Mouse (Mus musculus) limb, embryonic 11.5 days (tissue): ENCODE measurements around the gene Trim27. TPM values are rescaled to one million over a fixed set of nuclear protein-coding genes. Genes with fewer than 3 reads are reported as not detected.

Experiments used
- ATAC-seq: fragments of 200-750 bp; cut with Nextera tagmentation; 2 replicates; pipeline ENCODE4 v1.8.0; 2017; ENCODE audit warnings: low read depth; ENCODE audit not compliant: insufficient number of reproducible peaks, low FRiP score, low TSS enrichment
- DNase-seq: peaks from one replicate; pipeline ENCODE4 v3.0.0-alpha.2; 2015; ENCODE audit warnings: low spot score
- H3K27ac ChIP-seq: fragments of 300-500 bp; sonication (generic); replicated peaks from 2 replicates; pipeline ENCODE4 v1.5.1; 2014; ENCODE audit warnings: low read depth, mild to moderate bottlenecking, low read length
- H3K27me3 ChIP-seq: fragments of 300-500 bp; sonication (generic); 2 replicates; pipeline ENCODE4 v1.6.1; 2014; ENCODE audit warnings: mild to moderate bottlenecking, low read length, mixed read lengths; ENCODE audit not compliant: control insufficient read depth, insufficient read depth
- H3K36me3 ChIP-seq: fragments of 300-500 bp; sonication (generic); 2 replicates; pipeline ENCODE4 v1.6.1; 2014; ENCODE audit warnings: mild to moderate bottlenecking, low read length, moderate library complexity, mixed read lengths; ENCODE audit not compliant: control insufficient read depth, insufficient read depth
- H3K4me1 ChIP-seq: fragments of 300-500 bp; sonication (generic); 2 replicates; pipeline ENCODE4 v1.6.1; 2014; ENCODE audit warnings: low read length, mixed read lengths; ENCODE audit not compliant: control insufficient read depth, insufficient read depth
- H3K4me2 ChIP-seq: fragments of 300-500 bp; sonication (generic); 2 replicates; pipeline ENCODE4 v1.6.1; 2014; ENCODE audit warnings: low read depth, mild to moderate bottlenecking, moderate library complexity; ENCODE audit not compliant: severe bottlenecking
- H3K4me3 ChIP-seq: fragments of 300-500 bp; sonication (generic); 2 replicates; pipeline ENCODE4 v1.5.1; 2014; ENCODE audit warnings: low read depth, low read length
- H3K9ac ChIP-seq: fragments of 300-500 bp; sonication (generic); 2 replicates; pipeline ENCODE4 v1.6.1; 2014; ENCODE audit warnings: mild to moderate bottlenecking, low read length
- H3K9me3 ChIP-seq: fragments of 300-500 bp; sonication (generic); 2 replicates; pipeline ENCODE4 v1.6.1; 2016; ENCODE audit warnings: low read length; ENCODE audit not compliant: control insufficient read depth
- WGBS: fragments of 180-500 bp; shearing (Covaris S2); extraction: QIAGEN DNeasy Blood & Tissue Kit; methylation state at CpG from one replicate; pipeline ENCODE4 v1.1.7; 2014; 5-methylcytosine and 5-hydroxymethylcytosine counted together
- polyA plus RNA-seq: library from polyadenylated mRNA; unstranded; fragments of >200 nt; fragmentation: Nextera tagmentation; extraction: Ambion mirVana; gene quantifications from 2 replicates; pipeline ENCODE4 v1.2.1, GENCODE M21; 2014

The Trim27 gene
- polyA plus RNA-seq, result 183 and 190 TPM in 2 replicates

DNA sequence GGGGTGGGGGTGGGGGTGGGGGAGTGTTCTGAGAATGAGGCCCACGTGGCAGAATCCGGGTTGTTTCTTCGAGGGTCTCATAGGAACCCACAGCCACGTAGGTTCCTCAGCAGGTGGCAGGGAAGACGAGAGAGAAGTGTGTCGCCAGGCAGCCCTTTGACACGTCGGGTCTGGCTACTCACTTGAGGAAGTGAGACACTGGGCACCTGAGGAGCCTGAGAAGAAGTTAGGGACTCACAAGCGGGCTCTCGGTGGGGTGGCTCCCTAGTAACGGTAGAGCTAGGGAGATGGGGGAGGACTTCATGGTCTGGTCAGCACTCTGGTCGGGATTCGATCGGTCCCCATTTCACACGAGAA lies at the start of gene Trim27:
Gene Trim27 (plus strand): TSS at position 79 of the 357 bp plus-strand sequence.
- H3K4me1 ChIP-seq, result peaks cover 15% of the 10 kb centered on the region
- peak within 1 kb of the TSS; percentile 100 for H3K4me3 ChIP-seq
- under 1% methylated on average over 15 of the region's 15 CpGs for WGBS
- H3K27me3 ChIP-seq, result no peaks in the 10 kb centered on the region
- H3K9me3 ChIP-seq, result no peaks in the 10 kb centered on the region
- no peak for DNase-seq
- H3K36me3 ChIP-seq, result peaks cover 21% of the 10 kb centered on the region
- H3K9ac ChIP-seq, result peak within 1 kb of the TSS; percentile 96
- peak; percentile 45 for ATAC-seq
- H3K27ac ChIP-seq, result peak within 1 kb of the TSS; percentile 94
- peak within 1 kb of the TSS; percentile 78 for H3K4me2 ChIP-seq

DNA sequence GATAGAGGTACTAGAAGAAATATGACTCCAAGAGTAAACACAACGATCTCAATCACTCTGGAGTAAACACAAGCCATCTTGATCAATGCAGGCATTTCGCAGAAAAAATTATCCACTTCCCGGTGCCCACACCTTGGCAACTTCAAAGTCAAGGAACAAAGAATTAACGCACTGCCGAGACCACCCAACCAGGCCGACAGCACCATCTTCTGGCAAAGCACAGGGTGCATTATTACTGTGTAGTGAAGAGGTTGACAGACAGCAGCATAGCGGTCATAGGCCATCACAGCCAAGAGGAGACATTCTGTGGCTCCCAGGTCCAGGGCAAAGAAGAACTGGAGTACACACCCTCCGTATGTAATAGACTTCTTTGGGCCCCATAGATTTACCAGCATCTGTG lies 36.8 kb upstream of the Trim27 start:
- H3K27me3 ChIP-seq, result no peaks in the 10 kb centered on the region
- H3K27ac ChIP-seq, result no peak overlapping the region
- DNase-seq (no peak), ATAC-seq (no peak)
- H3K9ac ChIP-seq, result no peak overlapping the region
- no peaks in the 10 kb centered on the region for H3K4me1 ChIP-seq
- H3K4me3 ChIP-seq, result no peak overlapping the region
- no peaks in the 10 kb centered on the region for H3K36me3 ChIP-seq
- no peaks in the 10 kb centered on the region for H3K9me3 ChIP-seq
- no peak overlapping the region for H3K4me2 ChIP-seq
- WGBS, result 38% methylated on average over 8 of the region's 8 CpGs

DNA sequence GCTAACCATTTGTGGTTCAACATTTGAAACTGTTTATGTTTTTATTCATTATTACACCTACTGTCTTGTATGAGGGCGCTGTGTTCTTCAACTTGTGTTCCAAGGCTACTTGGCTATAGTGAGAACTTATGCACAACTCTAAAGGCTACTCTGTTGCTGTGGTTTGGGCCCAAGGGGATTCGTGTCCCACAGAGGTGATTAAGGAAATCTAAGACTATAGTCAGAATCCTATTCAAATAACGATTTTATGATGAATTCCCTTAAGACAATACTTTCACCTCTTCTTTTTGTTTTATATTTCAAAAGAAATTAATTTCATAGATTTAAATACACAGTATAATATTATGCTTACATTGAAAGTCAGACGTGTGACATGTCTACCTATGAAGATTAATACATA lies 33.5 kb upstream of the Trim27 start, which contains the start of gene Olfr1368:
Gene Olfr1368 (minus strand): TSS at position 101 of the 400 bp plus-strand sequence.
- ATAC-seq, result no peak

DNA sequence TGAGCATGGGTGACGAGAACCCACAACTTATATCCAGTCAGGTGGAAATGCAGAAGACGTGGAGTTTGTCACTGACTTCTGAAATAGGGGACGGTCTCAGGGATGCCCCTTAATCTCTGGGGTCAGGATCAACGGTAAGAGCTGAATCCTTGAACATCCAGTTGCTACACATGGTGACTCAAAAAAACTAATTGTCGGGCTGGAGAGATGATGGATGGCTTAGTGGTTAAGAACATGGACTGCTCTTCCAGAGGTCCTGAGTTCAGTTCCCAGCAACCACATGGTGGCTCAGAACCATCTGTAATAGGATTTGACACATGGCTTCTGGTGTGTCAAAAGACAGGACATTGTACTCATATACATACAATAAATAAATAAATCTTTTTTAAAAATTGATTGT lies 23.4 kb upstream of the Trim27 start:
- WGBS, result 85% methylated on average over 5 of the region's 5 CpGs
- H3K27me3 ChIP-seq, result no peaks in the 10 kb centered on the region
- H3K4me2 ChIP-seq, result no peak overlapping the region
- ATAC-seq (no peak), DNase-seq (no peak)
- H3K4me1 ChIP-seq, result no peaks in the 10 kb centered on the region
- no peaks in the 10 kb centered on the region for H3K36me3 ChIP-seq
- no peak overlapping the region for H3K9ac ChIP-seq
- H3K27ac ChIP-seq, result no peak overlapping the region
- H3K4me3 ChIP-seq, result no peak overlapping the region
- H3K9me3 ChIP-seq, result no peaks in the 10 kb centered on the region

More for the DNA sequence above, 33.5 kb upstream of the Trim27 start, which contains the start of gene Olfr1368:
- WGBS, result 78% methylated on average over 4 of the region's 4 CpGs
- no peak within 1 kb of the TSS for H3K9ac ChIP-seq
- H3K27ac ChIP-seq, result no peak within 1 kb of the TSS
- H3K9me3 ChIP-seq, result no peaks in the 10 kb centered on the region
- no peak for DNase-seq
- no peak within 1 kb of the TSS for H3K4me2 ChIP-seq
- H3K4me1 ChIP-seq, result no peaks in the 10 kb centered on the region
- no peaks in the 10 kb centered on the region for H3K36me3 ChIP-seq
- no peak within 1 kb of the TSS for H3K4me3 ChIP-seq
- H3K27me3 ChIP-seq, result no peaks in the 10 kb centered on the region

DNA sequence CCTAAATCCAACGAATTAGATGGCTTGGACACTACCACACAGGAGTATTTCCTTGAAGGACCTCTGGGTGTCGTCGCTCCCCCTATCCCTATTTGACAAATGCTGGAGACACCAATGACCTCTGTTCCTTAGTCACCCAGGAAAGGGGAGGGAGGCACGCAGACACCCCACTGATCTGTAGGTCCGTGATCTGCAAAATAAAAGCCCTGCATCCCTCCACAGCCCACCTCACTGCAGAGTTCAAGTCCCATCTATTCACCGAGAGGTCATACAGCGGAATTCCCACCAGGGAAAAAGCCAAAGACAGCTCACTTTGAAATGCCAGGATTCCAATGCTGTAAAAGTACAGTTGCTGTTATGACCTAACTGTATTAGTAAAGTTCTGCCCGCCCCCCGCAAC lies 21.2 kb upstream of the Trim27 start:
- H3K4me3 ChIP-seq, result no peak overlapping the region
- no peaks in the 10 kb centered on the region for H3K27me3 ChIP-seq
- ATAC-seq (no peak), DNase-seq (no peak)
- no peaks in the 10 kb centered on the region for H3K4me1 ChIP-seq
- peak overlapping the region; percentile 89; the same call in 1 of the 2 replicates for H3K4me2 ChIP-seq
- no peaks in the 10 kb centered on the region for H3K9me3 ChIP-seq
- 6% methylated on average over 9 of the region's 9 CpGs for WGBS
- no peaks in the 10 kb centered on the region for H3K36me3 ChIP-seq
- no peak overlapping the region for H3K9ac ChIP-seq
- H3K27ac ChIP-seq, result no peak overlapping the region

DNA sequence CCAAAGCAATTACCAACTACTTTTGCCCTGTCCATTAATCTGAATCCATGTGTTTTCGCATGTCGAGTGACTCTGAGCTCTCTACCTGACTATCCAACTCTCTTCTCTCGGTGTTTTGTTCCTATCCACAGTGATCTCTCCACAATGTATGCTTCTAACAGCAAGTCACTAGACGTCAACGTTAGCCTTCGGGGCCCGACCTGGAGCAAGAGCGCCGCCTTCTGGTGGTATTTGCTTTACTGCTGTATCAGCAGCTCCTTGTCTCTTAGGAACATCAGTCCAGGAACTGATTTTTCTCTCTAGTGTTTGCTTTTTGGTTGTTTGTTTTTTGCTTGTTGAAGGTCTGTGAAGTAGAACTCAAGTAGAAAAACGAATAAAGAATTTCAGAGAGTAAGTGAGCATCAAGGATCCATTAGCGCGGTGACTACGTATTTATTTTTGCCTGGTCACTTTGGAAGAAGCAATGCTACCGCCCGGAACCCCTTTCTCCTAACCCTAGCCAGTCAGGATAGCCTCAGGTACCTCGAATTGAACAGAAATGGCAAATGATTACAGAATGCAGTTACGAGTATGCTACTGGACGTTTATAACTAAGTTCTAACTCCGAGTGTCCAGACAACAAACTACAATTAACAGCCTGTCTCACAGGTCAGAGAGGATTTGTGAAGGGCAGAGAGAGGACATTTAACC lies 20.3 kb upstream of the Trim27 start:
- 1% methylated on average over 19 of the region's 19 CpGs for WGBS
- Histone ChIP-seq H3K9me3 (no peaks in the 10 kb centered on the region), H3K36me3 (no peaks in the 10 kb centered on the region), H3K4me1 (no peaks in the 10 kb centered on the region), H3K27me3 (no peaks in the 10 kb centered on the region), H3K4me2 (peak overlapping the region; percentile 89), H3K9ac (peak overlapping the region; percentile 55; the same call in 1 of the 2 replicates), H3K27ac (no peak overlapping the region), H3K4me3 (peak overlapping the region; percentile 55)
- peak; percentile 97 for DNase-seq
- no peak; the same call in 1 of the 2 replicates for ATAC-seq

DNA sequence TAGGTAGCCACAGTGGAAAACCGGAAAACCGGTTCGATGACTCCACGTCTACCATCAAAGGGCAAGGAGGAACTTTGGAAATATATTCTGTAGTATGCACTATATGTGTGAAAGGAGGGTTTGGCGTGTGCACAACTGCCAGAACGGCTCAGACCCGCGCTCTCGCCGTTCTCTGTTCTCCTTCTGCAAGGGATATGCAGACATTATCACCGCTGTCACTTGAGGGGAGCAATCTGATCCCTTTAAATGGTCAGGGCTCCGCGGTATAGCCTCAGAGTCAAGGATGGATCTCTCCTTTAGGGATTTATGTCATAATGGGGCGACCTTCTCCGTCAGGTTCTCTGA lies 19.8 kb upstream of the Trim27 start:
- peak; percentile 40 for DNase-seq
- Histone ChIP-seq H3K4me3 (peak overlapping the region; percentile 55), H3K27ac (no peak overlapping the region), H3K9ac (peak overlapping the region; percentile 55), H3K4me2 (peak overlapping the region; percentile 89), H3K36me3 (no peaks in the 10 kb centered on the region), H3K9me3 (no peaks in the 10 kb centered on the region), H3K27me3 (no peaks in the 10 kb centered on the region), H3K4me1 (no peaks in the 10 kb centered on the region)
- no peak for ATAC-seq
- 0% methylated on average over 15 of the region's 15 CpGs for WGBS

DNA sequence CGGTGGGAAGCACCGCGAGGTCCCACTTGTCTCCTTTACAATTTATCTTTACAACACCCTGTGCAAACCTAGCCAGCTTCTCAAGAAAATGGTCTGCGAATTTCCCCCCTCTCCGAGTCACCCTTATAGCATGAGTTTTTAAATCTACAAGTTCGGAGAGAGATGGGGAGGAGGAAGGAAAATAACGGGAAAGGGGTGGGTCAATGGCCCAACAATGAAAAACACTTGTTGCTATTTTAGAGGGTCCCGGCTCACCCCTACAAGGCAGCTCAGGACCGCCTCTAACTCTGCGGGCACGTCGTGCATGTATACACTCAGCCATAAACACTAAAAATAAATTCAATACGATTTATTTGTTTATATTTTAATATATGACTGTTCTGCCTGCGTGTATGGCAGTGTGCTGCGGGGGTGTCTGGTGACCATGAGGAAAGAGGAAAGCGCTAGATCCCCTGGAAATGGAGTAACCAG lies 19.2 kb upstream of the Trim27 start:
- 0 out of 2 replicates have a peak, but pooled peaks have one; percentile 4 for ATAC-seq
- peak overlapping the region; percentile 55 for H3K4me3 ChIP-seq
- H3K36me3 ChIP-seq, result no peaks in the 10 kb centered on the region
- H3K4me1 ChIP-seq, result no peaks in the 10 kb centered on the region
- H3K9me3 ChIP-seq, result no peaks in the 10 kb centered on the region
- WGBS, result under 1% methylated on average over 16 of the region's 16 CpGs
- no peaks in the 10 kb centered on the region for H3K27me3 ChIP-seq
- H3K4me2 ChIP-seq, result peak overlapping the region; percentile 89
- DNase-seq, result peak; percentile 56
- no peak overlapping the region for H3K27ac ChIP-seq
- H3K9ac ChIP-seq, result peak overlapping the region; percentile 13; the same call in 1 of the 2 replicates
